Mouse (Mus musculus): Measurements from ENCODE around the gene Sspo. TPM values are rescaled to one million over a fixed set of nuclear protein-coding genes. Genes with fewer than 3 reads are reported as not detected.

The Sspo gene
- total and polyA plus RNA-seq, 3 experiments, result 0.08 to 0.42 (median 0.17) TPM

- in situ Hi-C loops (cut with MboI; ENCODE audit: low pct_ligation_motif_present, low pct_unique_long_range_greater_than_20kb, low sequenced_read_pairs), result loop anchor here (5.0 to 25.0 kb wide), 2 partner anchors 77 to 353 kb away; no protein-coding TSS in a partner anchor
- H3K27ac ChIP-seq (ENCODE audit: insufficient read depth, low read depth), result no peak overlapping the region
- H3K4me1 ChIP-seq (ENCODE audit: control insufficient read depth in 1 of 2, insufficient read depth in 2 of 2), result peaks cover 0 to 17% of the 10 kb centered on the region in 2 experiments; a peak in 2 of 4 replicates
- H3K36me3 ChIP-seq (replicated peaks in 1 of 2; ENCODE audit: control insufficient read depth in 1 of 2, insufficient read depth in 1 of 2, low read length in 1 of 2), result no peaks in the 10 kb centered on the region
- H3K9ac ChIP-seq (ENCODE audit: insufficient read depth, low read depth), result no peak overlapping the region
- H3K9me3 ChIP-seq (replicated peaks; ENCODE audit: low read length), result no peaks in the 10 kb centered on the region
- dilution Hi-C loops (cut with MboI; ENCODE audit: extremely low pct_ligation_motif_present, extremely low pct_unique_long_range_greater_than_20kb, low sequenced_read_pairs), result no loop called here
- no peak overlapping the region for H3K4me3 ChIP-seq (replicated peaks in 1 of 3; ENCODE audit: low read depth in 2 of 3, low read length in 2 of 3, poor library complexity in 1 of 3)
- no peak overlapping the region for H3K4me2 ChIP-seq (ENCODE audit: insufficient read depth, low read depth, poor library complexity, severe bottlenecking)
- H3K79me2 ChIP-seq (replicated peaks; ENCODE audit: control insufficient read depth, extremely low read depth, insufficient read depth, poor library complexity, severe bottlenecking), result no peaks in the 10 kb centered on the region
- TF ChIP-seq POLR2AphosphoS2 (IDR thresholded peaks at IDR 0.05; ENCODE audit: low read depth, low read length), result no peak
- TF ChIP-seq MAFK (IDR thresholded peaks at IDR 0.05; ENCODE audit: insufficient replicate concordance, low read length), result no peak
- no peak for TF ChIP-seq ZKSCAN1 (IDR thresholded peaks at IDR 0.05; ENCODE audit: borderline replicate concordance, low read depth, low read length)
- TF ChIP-seq UBTF (IDR thresholded peaks at IDR 0.05; ENCODE audit: low read depth, low read length), result no peak
- no peak for DNase-seq (ENCODE audit: extremely low read depth)
- peaks cover 9% of the 10 kb centered on the region for H3K27me3 ChIP-seq (replicated peaks)
These were observed 91.8 kb downstream of the Sspo start for GRCm38 (mm10) chr6:48539860-48540259.

DNA sequence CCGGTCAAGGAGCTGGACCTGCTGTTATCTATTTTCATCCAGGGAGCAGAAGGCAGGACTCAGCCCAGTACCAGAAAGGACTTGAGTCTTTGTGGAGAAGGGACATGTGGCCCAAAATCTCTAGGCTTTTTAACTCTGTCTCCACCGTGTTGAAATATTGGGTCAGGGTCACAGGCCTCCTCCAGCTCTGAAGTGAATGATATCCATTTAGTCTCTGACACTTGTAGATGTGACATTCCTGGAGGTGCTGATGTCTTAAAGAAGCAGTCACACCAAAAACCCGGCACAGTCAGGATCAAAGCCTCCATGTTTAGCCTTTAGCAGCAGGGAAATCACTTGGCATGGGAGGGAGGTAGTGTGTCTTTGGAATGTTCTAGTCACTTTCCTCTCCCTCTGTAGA, 92.7 kb downstream of the Sspo start:
- Histone ChIP-seq H3K79me2 (replicated peaks; ENCODE audit: control insufficient read depth, extremely low read depth, insufficient read depth, poor library complexity, severe bottlenecking) (no peaks in the 10 kb centered on the region), H3K4me1 (ENCODE audit: control insufficient read depth in 1 of 2, insufficient read depth in 2 of 2) (peaks cover 0 to 8% of the 10 kb centered on the region in 2 experiments; a peak in 2 of 4 replicates), H3K27me3 (replicated peaks) (peaks cover 15% of the 10 kb centered on the region), H3K4me3 (replicated peaks in 1 of 3; ENCODE audit: low read depth in 2 of 3, low read length in 2 of 3, poor library complexity in 1 of 3) (no peak overlapping the region), H3K27ac (ENCODE audit: insufficient read depth, low read depth) (no peak overlapping the region), H3K9me3 (replicated peaks; ENCODE audit: low read length) (no peaks in the 10 kb centered on the region), H3K36me3 (replicated peaks in 1 of 2; ENCODE audit: control insufficient read depth in 1 of 2, insufficient read depth in 1 of 2, low read length in 1 of 2) (no peaks in the 10 kb centered on the region), H3K4me2 (ENCODE audit: insufficient read depth, low read depth, poor library complexity, severe bottlenecking) (no peak overlapping the region), H3K9ac (ENCODE audit: insufficient read depth, low read depth) (no peak overlapping the region)
- TF ChIP-seq SMC3 (IDR thresholded peaks at IDR 0.05; ENCODE audit: low read depth, low read length) (no peak), KAT2A (IDR thresholded peaks at IDR 0.05; ENCODE audit: insufficient replicate concordance, low read length) (no peak), PAX5 (IDR thresholded peaks at IDR 0.05; ENCODE audit: low read length) (no peak), MYC (IDR thresholded peaks at IDR 0.05; ENCODE audit: low read depth, low read length) (no peak), MXI1 (IDR thresholded peaks at IDR 0.05; ENCODE audit: low read depth, low read length) (no peak), IRF4 (IDR thresholded peaks at IDR 0.05; ENCODE audit: low read depth, low read length) (no peak), RAD21 (IDR thresholded peaks at IDR 0.05; ENCODE audit: low read depth, low read length) (no peak), TCF12 (IDR thresholded peaks at IDR 0.05; ENCODE audit: low read depth, low read length) (no peak), ZKSCAN1 (IDR thresholded peaks at IDR 0.05; ENCODE audit: borderline replicate concordance, low read depth, low read length) (no peak), BHLHE40 (IDR thresholded peaks at IDR 0.05; ENCODE audit: low read depth, low read length) (no peak), NRF1 (IDR thresholded peaks at IDR 0.05; ENCODE audit: low read depth, low read length) (no peak), HCFC1 (IDR thresholded peaks at IDR 0.05; ENCODE audit: low read depth, low read length) (no peak)
- dilution Hi-C loops (cut with MboI; ENCODE audit: extremely low pct_ligation_motif_present, extremely low pct_unique_long_range_greater_than_20kb, low sequenced_read_pairs) (no loop called here), in situ Hi-C loops (cut with MboI; ENCODE audit: low pct_ligation_motif_present, low pct_unique_long_range_greater_than_20kb, low sequenced_read_pairs) (loop anchor here (25.0 kb wide), 1 partner anchor 353 kb away; no protein-coding TSS in a partner anchor)
- DNase-seq (ENCODE audit: extremely low read depth), result no peak

Measured in CH12.LX (cell line).